Mouse (Mus musculus): ENCODE results near the gene Dok5.

DNA sequence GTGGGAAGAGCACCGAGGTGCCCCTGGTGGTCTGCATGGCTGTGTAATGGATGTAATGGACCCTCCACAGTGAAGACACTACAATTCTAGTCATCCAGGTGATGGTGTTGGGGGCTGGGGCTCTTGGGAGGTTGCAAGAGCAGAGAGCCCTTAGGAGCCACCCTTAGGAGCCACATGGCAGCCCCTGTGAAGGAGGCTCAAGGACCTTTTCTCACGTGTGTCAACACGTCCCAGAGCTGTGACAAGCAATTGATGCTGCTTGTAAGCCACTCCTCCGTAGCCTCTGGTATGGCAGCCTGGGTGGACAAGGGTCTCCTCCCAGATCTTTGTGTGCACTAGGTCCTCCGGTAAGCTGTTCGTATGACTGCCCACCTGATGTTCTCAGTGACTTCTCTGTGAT lies 37.1 kb downstream of the Dok5 start:
- TF ChIP-seq POLR2A (IDR thresholded peaks at IDR 0.05; ENCODE audit: low read depth, low read length) (no peak), CTCF (IDR thresholded peaks at IDR 0.05; ENCODE audit: extremely low read depth, insufficient read depth, insufficient read length, insufficient replicate concordance) (no peak)
